Mouse (Mus musculus): ENCODE measurements at regions not wholly inside any gene's neighbourhood (a gene's known extent, or its start where the extent isn't known, plus 50 kb on each side); places are given as distances from the start of the nearest gene placed in this dataset.
"Not testable (repeated sequence)": the region's sequence is repeated elsewhere in the genome, so short reads cannot be mapped to it uniquely, and the experiment has no call there.

GRCm38 (mm10) chr1:117354624-117355023 lies 342.3 kb upstream of the Gm28363 start:
- Histone ChIP-seq H3K4me1 (ENCODE audit: control insufficient read depth, insufficient read depth, low read length) (no peaks in the 10 kb centered on the region), H3K36me3 (ENCODE audit: control insufficient read depth, insufficient read depth, low read length) (no peaks in the 10 kb centered on the region), H3K9ac (ENCODE audit: low read depth, low read length, severe bottlenecking) (no peak overlapping the region), H3K4me3 (replicated peaks; ENCODE audit: low read length) (no peak overlapping the region), H3K27ac (replicated peaks; ENCODE audit: low read depth, low read length) (no peak overlapping the region), H3K27me3 (ENCODE audit: control insufficient read depth, insufficient read depth, low read length) (no peaks in the 10 kb centered on the region), H3K4me2 (replicated peaks; ENCODE audit: low read depth, low read length, severe bottlenecking) (no peak overlapping the region), H3K9me3 (ENCODE audit: control insufficient read depth, low read length) (no peaks in the 10 kb centered on the region)
- WGBS = 70% methylated on average over 4 of the region's 4 CpGs
- TF ChIP-seq POLR2A (IDR thresholded peaks at IDR 0.05; ENCODE audit: borderline replicate concordance, extremely low read depth, insufficient read depth, insufficient read length) = no peak
- ATAC-seq (ENCODE audit: low FRiP score, low read depth) (no peak), DNase-seq (ENCODE audit: low spot score) (no peak)

GRCm38 (mm10) chr1:117356418-117357194 lies 340.3 kb upstream of the Gm28363 start:
- WGBS = 83% methylated on average over 4 of the region's 5 CpGs
- no peaks in the 10 kb centered on the region for H3K27me3 ChIP-seq (ENCODE audit: control insufficient read depth, insufficient read depth, low read length)
- no peaks in the 10 kb centered on the region for H3K9me3 ChIP-seq (ENCODE audit: control insufficient read depth, low read length)
- no peaks in the 10 kb centered on the region for H3K36me3 ChIP-seq (ENCODE audit: control insufficient read depth, insufficient read depth, low read length)
- no peak overlapping the region for H3K4me3 ChIP-seq (replicated peaks; ENCODE audit: low read length)
- TF ChIP-seq POLR2A (IDR thresholded peaks at IDR 0.05; ENCODE audit: borderline replicate concordance, extremely low read depth, insufficient read depth, insufficient read length) = no peak
- no peak overlapping the region for H3K27ac ChIP-seq (replicated peaks; ENCODE audit: low read depth, low read length)
- H3K4me1 ChIP-seq (ENCODE audit: control insufficient read depth, insufficient read depth, low read length) = no peaks in the 10 kb centered on the region
- DNase-seq (ENCODE audit: low spot score) = no peak
- H3K4me2 ChIP-seq (replicated peaks; ENCODE audit: low read depth, low read length, severe bottlenecking) = no peak overlapping the region
- ATAC-seq (ENCODE audit: low FRiP score, low read depth) = no peak
- H3K9ac ChIP-seq (ENCODE audit: low read depth, low read length, severe bottlenecking) = no peak overlapping the region

- no peak overlapping the region for H3K9ac ChIP-seq (ENCODE audit: low read depth, low read length, severe bottlenecking)
- no peaks in the 10 kb centered on the region for H3K9me3 ChIP-seq (ENCODE audit: control insufficient read depth, low read length)
- no peak overlapping the region for H3K4me3 ChIP-seq (replicated peaks; ENCODE audit: low read length)
- no peak for TF ChIP-seq POLR2A (IDR thresholded peaks at IDR 0.05; ENCODE audit: borderline replicate concordance, extremely low read depth, insufficient read depth, insufficient read length)
- DNase-seq (ENCODE audit: low spot score) (no peak), ATAC-seq (ENCODE audit: low FRiP score, low read depth) (no peak)
- H3K4me2 ChIP-seq (replicated peaks; ENCODE audit: low read depth, low read length, severe bottlenecking) = no peak overlapping the region
- no peaks in the 10 kb centered on the region for H3K4me1 ChIP-seq (ENCODE audit: control insufficient read depth, insufficient read depth, low read length)
- H3K27ac ChIP-seq (replicated peaks; ENCODE audit: low read depth, low read length) = no peak overlapping the region
- H3K27me3 ChIP-seq (ENCODE audit: control insufficient read depth, insufficient read depth, low read length) = no peaks in the 10 kb centered on the region
- H3K36me3 ChIP-seq (ENCODE audit: control insufficient read depth, insufficient read depth, low read length) = no peaks in the 10 kb centered on the region
Observed at GRCm38 (mm10) chr1:117364066-117364465, 332.9 kb upstream of the Gm28363 start.

- no peaks in the 10 kb centered on the region for H3K27me3 ChIP-seq (ENCODE audit: control insufficient read depth, insufficient read depth, low read length)
- DNase-seq (ENCODE audit: low spot score) = no peak
- no peak for ATAC-seq (ENCODE audit: low FRiP score, low read depth)
Observed at GRCm38 (mm10) chr1:117412349-117412748, 284.6 kb upstream of the Gm28363 start.

GRCm38 (mm10) chr1:117457736-117458135 lies 239.2 kb upstream of the Gm28363 start:
- no peak for TF ChIP-seq POLR2A (IDR thresholded peaks at IDR 0.05; ENCODE audit: borderline replicate concordance, extremely low read depth, insufficient read depth, insufficient read length)
- no peak overlapping the region for H3K4me2 ChIP-seq (replicated peaks; ENCODE audit: low read depth, low read length, severe bottlenecking)
- WGBS = 67% methylated on average over 2 of the region's 2 CpGs
- ATAC-seq (ENCODE audit: low FRiP score, low read depth) = no peak
- no peak overlapping the region for H3K9ac ChIP-seq (ENCODE audit: low read depth, low read length, severe bottlenecking)
- no peaks in the 10 kb centered on the region for H3K36me3 ChIP-seq (ENCODE audit: control insufficient read depth, insufficient read depth, low read length)
- H3K27me3 ChIP-seq (ENCODE audit: control insufficient read depth, insufficient read depth, low read length) = no peaks in the 10 kb centered on the region
- no peak overlapping the region for H3K4me3 ChIP-seq (replicated peaks; ENCODE audit: low read length)
- no peaks in the 10 kb centered on the region for H3K9me3 ChIP-seq (ENCODE audit: control insufficient read depth, low read length)
- DNase-seq (ENCODE audit: low spot score) = no peak
- H3K27ac ChIP-seq (replicated peaks; ENCODE audit: low read depth, low read length) = no peak overlapping the region
- no peaks in the 10 kb centered on the region for H3K4me1 ChIP-seq (ENCODE audit: control insufficient read depth, insufficient read depth, low read length)

More at GRCm38 (mm10) chr1:117412349-117412748, 284.6 kb upstream of the Gm28363 start:
- Histone ChIP-seq H3K4me3 (replicated peaks; ENCODE audit: low read length) (no peak overlapping the region), H3K27ac (replicated peaks; ENCODE audit: low read depth, low read length) (no peak overlapping the region), H3K4me1 (ENCODE audit: control insufficient read depth, insufficient read depth, low read length) (no peaks in the 10 kb centered on the region), H3K4me2 (replicated peaks; ENCODE audit: low read depth, low read length, severe bottlenecking) (no peak overlapping the region), H3K36me3 (ENCODE audit: control insufficient read depth, insufficient read depth, low read length) (no peaks in the 10 kb centered on the region), H3K9me3 (ENCODE audit: control insufficient read depth, low read length) (no peaks in the 10 kb centered on the region), H3K9ac (ENCODE audit: low read depth, low read length, severe bottlenecking) (no peak overlapping the region)
- TF ChIP-seq POLR2A (IDR thresholded peaks at IDR 0.05; ENCODE audit: borderline replicate concordance, extremely low read depth, insufficient read depth, insufficient read length) = no peak

GRCm38 (mm10) chr1:117458156-117458850 lies 238.6 kb upstream of the Gm28363 start:
- WGBS = 70% methylated on average over 7 of the region's 7 CpGs
- H3K27ac ChIP-seq (replicated peaks; ENCODE audit: low read depth, low read length); H3K9ac ChIP-seq (ENCODE audit: low read depth, low read length, severe bottlenecking); H3K4me2 ChIP-seq (replicated peaks; ENCODE audit: low read depth, low read length, severe bottlenecking); H3K4me1 ChIP-seq (ENCODE audit: control insufficient read depth, insufficient read depth, low read length); H3K27me3 ChIP-seq (ENCODE audit: control insufficient read depth, insufficient read depth, low read length); H3K4me3 ChIP-seq (replicated peaks; ENCODE audit: low read length); ATAC-seq (ENCODE audit: low FRiP score, low read depth); DNase-seq (ENCODE audit: low spot score); H3K9me3 ChIP-seq (ENCODE audit: control insufficient read depth, low read length); H3K36me3 ChIP-seq (ENCODE audit: control insufficient read depth, insufficient read depth, low read length): not testable (repeated sequence)

- H3K27me3 ChIP-seq (ENCODE audit: control insufficient read depth, insufficient read depth, low read length); ATAC-seq (ENCODE audit: low FRiP score, low read depth); H3K4me2 ChIP-seq (replicated peaks; ENCODE audit: low read depth, low read length, severe bottlenecking); H3K9me3 ChIP-seq (ENCODE audit: control insufficient read depth, low read length); H3K36me3 ChIP-seq (ENCODE audit: control insufficient read depth, insufficient read depth, low read length); H3K9ac ChIP-seq (ENCODE audit: low read depth, low read length, severe bottlenecking); H3K4me1 ChIP-seq (ENCODE audit: control insufficient read depth, insufficient read depth, low read length); H3K27ac ChIP-seq (replicated peaks; ENCODE audit: low read depth, low read length); DNase-seq (ENCODE audit: low spot score); H3K4me3 ChIP-seq (replicated peaks; ENCODE audit: low read length): not testable (repeated sequence)
Observed at GRCm38 (mm10) chr1:117459126-117459525, 237.8 kb upstream of the Gm28363 start.
